Mouse (Mus musculus) lung, postnatal 4 days (tissue): ENCODE results near the gene Tbx5.
A peak's percentile ranks its signal among the peaks of the same experiment; 100 is the strongest.
"Not testable (repeated sequence)": the region's sequence is repeated elsewhere in the genome, so short reads cannot be mapped to it uniquely, and the experiment has no call there.

Experiments
- DNase-seq, 2 experiments: peaks; one replicate each; pipeline ENCODE4 v3.0.0; 2021

The Tbx5 gene

DNA sequence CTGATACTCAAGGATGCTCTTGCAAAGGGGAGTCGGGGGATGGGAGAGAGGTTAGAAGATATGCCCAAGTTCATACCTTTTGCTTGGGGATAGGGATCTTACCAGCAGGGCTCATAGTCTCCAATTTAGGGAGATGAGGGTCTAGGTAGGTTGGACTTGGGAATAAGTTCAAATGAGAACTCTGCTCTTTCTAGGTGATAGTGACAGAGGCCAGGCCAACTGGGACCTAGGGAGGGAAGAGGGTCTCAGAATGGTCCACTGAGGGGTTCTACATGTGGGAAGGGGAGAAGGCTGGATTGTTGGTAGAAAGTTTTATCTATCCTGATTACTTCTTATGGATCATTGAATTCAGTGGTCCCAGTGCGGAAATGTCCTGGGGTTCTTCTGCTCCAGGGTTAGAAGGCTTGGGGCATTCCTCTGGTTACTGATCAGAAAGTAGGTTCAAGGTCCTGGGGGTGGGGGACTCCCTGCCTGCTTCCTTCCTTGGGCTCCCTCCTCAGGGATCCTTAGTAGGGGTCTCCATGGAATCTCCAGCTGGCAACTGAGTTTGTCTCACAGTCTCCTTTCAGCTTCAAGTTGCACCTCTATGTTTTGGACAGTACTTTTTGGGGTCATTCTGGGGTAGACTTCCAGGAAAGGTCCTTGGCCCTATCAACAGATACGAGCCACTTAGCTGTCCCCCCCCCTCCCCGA lies 10.4 kb downstream of the Tbx5 start:
- no peak for DNase-seq

DNA sequence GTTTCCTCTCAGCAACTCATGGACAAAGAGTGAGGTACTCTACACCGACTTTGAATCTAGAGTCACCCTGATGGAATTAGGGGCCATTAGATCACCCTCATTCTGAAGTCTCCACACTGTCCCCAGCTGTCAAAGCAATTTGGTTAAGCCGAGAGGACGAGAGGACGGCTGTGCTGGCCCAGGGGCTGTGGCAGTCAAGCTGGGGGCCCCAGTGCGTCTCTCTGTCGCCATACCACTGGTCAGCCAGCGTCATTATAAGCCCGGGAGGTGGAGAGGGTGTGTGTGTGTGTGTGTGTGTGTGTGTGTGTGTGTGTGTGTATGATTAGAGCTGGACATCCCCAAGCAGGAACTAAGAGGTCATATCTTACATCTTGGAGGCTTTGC lies 10.9 kb downstream of the Tbx5 start:
- peak; percentile 44 to 79 for DNase-seq

DNA sequence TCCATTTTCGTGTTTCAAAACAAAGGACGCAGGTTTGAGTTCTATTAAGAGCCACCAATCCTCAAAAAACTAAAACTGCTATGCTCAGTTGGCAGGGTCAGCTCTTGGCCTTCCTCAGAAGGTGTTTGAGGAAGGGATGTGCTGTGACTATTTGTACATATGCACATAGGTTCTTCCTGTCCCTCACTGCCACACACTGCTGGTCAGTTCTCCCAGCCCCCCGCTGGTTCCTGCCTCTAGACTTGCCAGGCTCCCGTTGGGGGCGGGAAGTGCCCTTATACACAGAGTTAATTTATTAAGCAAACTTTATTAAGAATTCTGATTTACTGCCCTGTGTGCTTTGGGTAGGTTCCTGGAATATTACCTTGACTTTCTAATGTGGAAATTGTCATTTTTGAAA lies 11.9 kb downstream of the Tbx5 start:
- DNase-seq, result peak in 1 of 2 experiments; percentile 38

DNA sequence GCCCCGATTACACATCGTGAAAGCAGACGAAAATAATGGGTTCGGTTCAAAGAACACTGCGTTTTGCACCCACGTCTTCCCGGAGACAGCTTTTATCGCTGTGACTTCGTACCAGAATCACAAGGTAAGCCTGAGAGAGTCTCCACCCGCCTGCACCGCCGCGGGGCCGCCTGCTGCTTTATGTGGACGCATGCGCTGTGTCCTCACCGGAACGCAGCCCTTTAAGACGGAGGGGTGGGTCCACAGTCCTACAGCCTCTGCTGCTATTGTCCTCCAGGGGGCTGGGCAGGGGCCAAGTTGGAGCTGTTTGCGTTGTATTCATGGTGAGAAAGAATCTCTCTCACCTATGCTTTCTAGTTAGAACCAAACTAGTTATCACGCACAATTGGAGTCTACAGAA lies 12.5 kb downstream of the Tbx5 start:
- DNase-seq, result peak; percentile 54 to 75

DNA sequence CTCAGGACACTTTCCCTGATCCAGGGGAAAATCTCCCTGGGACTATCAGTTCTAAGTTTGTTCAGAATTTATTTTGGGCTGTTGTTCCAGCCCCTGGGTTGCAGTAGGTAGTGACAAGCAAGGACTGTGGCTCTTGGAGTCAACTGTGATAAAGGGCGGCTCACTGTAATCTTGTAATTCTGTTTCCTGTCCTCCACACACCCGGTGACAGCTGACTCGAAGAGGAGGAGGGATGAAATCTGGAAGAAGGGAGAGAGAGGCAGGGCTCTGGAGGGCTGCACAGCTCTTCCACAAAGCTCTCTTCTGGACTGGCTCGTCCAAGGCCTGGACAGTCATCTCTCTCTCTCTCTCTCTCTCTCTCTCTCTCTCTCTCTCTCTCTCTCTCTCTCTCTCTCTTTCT lies 24.6 kb downstream of the Tbx5 start:
- DNase-seq, result no peak

DNA sequence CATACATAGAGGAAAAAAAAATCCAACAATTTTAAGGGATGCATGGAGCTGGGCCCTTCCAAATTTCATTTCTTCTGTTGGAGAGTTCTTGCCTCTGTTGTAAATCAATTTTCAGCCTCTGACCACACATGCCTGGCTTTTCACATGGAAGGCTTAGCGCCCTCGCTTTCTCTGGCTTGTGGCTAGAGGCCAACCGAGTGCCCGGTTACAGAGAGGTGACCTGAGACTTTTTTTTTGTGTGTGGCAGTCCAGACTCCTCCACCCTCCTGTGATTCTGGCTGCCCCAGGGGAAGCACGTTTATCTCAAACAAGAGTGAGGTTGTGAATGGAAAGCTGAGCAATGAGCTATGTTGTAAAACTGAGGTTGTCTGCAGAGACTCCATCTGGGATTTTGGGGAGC lies 28.8 kb downstream of the Tbx5 start:
- DNase-seq, result no peak

DNA sequence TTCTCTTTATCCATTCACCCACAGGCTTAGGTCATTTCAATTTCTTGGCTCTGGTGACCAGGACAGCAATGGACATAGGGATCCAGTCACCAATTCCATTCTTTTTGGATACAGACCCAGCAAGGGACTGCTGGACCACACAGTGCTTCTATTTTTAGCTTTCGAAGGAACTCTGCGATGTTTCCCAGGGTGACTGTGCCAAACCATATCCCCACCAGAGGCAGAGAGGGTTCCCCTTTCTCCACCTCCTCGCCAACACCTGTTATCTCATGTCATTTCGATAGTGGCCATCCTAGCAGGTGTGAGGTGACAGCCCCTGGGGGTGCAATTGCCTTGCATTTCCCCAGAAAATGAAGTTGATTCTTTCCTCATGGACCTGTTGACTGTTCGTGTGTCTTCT lies 30.0 kb downstream of the Tbx5 start:
- no peak for DNase-seq

DNA sequence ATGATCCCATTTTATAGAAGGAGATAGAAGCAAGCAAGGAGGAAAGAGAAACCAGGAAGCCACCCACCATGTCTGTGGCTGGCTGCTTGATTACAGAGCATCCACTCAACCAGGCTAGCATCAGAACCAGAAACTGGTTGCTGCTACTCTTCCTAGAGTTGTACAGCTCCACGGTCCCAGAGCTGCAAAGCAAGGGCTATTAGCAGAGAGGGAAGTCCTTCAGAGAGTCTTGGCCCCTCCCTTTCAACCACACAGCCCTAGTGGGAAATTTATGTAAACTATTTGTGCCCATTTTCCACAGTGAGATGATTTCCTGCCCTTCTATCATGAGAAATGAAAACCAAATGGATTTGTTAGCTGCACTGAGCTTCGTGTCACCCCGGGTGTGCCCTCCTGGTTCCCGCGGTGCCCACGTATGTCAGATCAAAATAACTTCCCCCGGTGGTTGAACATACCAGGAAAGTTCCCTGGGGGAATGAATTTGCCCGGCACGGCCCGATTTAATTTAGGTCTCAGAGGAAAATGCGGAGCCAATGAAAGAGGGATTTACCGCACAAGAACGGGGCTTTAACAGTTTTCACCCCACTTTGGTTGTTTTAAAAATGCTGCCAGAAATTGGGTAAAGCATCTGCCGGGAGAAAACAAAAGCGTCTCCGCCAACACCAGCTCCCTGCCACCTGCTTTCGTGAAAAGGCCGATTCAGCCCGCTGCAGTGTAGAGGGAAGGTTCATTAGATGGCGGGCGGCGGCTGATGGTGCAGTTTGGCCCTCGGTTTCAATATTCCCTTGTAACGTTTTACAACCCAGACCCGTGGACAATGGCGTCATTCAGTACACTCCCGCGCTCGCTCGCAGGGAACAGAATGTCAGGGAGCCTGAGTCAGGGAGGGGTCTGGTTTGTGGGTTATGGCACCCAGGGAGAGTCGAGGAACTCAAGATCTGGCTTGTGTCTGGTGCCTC lies 34.1 kb downstream of the Tbx5 start:
- no peak for DNase-seq

DNA sequence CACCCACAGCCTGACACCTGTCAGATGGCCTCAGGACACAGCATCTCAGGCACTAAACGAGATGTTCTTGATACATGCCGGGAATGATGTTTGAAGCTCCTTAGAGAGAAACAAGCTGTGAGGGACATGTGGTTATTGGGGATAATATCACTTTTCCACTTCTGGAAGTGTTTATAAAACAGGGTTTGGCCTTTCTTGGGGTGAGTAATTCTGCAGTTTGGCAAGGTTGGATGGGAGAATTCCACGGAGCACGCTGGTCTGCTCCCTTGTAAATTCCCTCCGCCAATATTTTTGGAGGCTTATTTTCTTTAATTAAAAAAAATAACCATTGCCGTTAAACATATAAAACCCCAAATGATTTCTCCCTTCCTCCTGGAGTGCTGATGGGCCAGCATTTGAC lies 35.5 kb downstream of the Tbx5 start:
- no peak for DNase-seq

DNA sequence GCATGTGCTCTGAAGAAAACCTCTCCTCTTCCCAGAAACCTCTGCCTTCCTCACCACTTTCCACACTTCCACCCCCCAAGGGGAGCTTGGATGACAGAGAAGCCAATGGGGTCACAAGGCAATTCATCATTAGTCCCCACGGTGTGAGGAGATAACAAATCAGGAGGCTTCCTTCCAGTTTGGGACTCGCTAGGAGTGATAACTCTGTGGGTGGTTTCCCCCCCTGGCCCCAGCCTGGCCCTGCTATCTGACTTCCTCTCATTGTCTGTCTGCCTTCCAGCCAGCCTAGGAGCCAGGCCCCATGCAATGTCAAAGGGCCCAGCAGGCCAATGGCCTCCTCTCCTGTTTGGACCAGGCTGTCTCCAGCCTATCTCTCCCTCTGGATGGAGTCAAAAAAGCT lies 43.0 kb downstream of the Tbx5 start:
- no peak for DNase-seq

DNA sequence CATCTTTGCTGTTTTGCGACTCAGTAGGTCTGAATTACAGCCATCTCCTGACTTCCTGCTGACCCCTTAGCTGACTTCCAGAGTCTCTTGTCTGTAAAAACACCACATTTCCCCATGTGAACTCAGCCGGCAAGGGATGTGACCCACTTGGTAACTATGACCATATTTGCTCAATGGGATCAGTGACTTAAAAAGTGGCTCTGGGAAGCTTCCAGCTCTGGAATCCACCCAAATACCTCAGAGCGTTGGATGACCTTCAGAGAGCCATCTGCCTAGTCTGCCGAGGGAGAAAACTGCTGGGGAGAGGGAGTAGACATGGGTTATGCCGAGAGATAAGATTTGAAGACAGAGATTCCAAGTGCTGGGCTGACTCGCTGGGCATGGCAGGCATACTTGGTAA lies 44.7 kb downstream of the Tbx5 start:
- DNase-seq, result peak; percentile 65 to 69

DNA sequence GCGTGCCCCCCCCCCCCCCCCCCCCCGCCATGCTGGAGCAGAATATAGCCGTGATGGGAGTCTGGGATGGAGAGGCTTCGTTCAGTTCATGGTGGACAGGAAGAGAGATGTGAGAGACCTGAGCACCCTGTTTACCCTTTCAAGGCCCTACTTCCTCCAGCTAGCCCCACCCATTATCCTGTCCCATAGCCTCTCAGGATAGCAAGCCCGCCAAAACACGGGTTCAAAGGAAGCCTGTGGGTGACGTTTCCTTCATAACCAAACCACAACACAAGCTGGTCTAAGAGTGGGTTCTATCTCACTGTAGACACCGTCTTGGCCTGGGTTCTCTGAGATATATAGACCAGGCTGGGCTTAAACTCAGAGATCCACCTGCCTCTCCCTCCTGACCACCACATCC lies 53.1 kb downstream of the Tbx5 start:
- peak in 1 of 2 experiments; percentile 19 for DNase-seq

DNA sequence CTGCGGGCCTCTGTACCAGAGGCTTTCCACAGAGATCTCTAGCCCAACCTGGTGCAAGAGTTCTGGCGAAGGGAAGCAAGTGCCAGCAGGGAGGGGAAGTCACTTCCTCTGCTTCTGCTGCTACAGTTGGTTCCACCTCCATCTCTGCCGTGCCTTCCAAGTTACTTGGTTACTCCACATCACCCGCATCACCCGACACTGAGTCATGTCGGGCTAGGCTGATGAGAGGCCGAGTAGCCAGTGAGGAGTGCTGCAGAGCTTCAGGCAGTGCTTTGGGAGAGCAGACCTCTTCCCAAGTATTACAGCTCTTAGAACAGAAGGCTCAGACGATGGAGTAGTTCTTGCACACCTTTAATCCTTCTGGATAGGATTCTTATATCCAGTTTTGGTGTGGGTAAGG lies 54.9 kb downstream of the Tbx5 start:
- peak in 1 of 2 experiments; percentile 18 for DNase-seq

DNA sequence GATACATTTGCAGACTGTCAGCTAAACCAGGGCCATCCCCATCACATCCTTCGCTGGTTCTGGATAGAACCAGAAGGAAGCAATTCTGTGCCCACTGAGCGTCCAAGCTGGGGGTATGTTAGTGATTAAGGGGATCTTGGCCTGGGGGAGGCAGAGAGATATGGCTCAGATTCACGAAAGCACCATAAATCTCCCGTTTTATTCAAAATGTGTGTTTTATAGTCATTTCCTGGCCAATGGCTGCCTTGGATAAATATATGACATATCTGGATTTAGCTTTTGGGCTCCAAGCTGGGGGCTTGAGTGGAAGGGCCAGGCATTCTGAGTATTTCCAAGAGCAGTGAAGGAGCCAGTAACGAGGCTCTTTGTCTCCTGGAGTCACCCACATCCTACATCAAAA lies 59.5 kb downstream of the Tbx5 start:
- DNase-seq, result peak in 1 of 2 experiments; percentile 5

DNA sequence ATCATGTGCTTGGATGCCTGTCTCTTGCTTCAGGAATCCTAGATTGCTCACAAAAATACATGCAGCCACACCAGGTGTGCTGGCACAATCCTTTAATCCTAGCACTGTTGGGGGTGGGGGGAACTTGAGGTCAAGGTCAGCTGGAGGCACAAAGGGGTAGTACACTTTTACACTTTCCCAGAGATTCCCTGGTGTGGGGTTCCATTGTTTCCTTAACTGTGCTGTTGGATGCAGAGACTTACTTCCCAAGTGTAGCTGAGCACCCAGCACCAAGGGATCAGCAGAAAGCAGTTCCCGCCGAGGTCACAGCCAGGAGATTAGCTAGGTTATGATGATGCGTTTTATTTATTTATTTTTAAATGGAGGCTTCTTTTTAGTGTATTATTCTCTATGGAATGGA lies 60.6 kb downstream of the Tbx5 start:
- DNase-seq, result peak in 1 of 2 experiments; percentile 5

DNA sequence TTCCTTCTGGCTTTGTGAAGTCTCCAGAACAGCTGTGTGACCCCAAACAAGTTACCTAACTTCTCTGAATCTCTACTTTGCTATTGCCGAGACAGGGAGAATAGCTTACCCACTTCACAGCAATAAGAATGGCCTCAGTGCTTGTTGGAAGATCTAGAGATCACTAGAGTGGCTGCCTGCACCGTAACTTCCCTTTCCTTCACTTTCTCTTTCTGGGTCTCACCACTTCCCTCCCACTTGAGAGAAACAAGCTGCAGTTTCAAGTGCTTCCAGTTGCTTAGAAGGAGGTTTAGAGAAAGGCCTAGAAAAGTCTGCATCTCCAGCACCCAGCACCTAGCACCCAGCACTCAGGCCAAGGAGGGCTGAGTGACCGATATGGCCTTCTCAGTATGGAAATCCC lies 64.1 kb downstream of the Tbx5 start:
- DNase-seq, result no peak

DNA sequence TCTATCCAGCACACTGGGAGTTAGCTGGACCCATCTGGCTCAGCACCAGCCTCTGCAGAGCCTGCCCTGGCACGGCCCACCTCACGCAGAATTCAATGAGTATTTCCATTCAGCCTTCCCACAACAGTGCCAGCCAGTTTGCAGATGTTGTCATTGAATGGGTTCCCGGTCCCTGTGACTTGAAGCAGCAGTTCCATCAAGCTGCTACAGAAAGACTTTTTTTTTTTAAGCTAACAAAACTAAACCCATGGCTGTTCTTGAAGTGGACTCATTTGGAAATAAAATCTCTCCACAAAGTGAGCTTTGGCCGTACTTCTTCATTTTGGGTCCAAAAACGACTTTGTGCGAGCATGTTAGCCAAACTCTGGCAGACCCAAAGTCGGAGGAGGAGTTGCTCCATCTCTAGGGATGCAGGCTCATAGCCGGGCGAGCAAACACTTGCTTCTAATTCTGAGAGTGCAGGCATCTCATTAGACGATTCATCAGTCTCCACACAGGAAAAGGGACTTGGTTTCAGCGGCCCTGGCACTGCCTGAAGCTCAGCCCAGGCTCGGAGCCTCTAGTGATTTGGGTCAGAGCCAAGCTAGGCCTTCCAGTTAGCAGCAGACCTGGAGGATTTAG lies 84.2 kb downstream of the Tbx5 start:
- peak in 1 of 2 experiments; percentile 4 for DNase-seq

DNA sequence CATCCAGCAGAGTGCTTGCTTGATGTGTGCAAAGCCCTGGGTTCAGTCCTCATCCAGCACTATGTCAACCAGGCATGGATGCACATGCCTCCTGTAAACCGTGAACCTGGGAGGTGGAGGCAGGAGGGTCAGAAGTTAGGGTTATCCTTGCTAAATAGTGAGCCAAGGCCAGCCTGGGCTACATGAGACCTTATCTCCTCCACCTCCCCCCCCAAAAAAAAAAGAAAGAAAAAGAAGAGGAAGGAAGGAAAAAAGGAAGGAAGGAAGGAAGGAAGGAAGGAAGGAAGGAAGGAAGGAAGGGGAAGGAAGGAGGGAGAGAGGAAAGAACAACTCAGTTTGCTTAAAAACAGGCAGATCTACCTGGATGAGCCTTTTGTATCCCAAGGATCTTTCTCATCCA lies 85.9 kb downstream of the Tbx5 start:
- not testable (repeated sequence) for DNase-seq

DNA sequence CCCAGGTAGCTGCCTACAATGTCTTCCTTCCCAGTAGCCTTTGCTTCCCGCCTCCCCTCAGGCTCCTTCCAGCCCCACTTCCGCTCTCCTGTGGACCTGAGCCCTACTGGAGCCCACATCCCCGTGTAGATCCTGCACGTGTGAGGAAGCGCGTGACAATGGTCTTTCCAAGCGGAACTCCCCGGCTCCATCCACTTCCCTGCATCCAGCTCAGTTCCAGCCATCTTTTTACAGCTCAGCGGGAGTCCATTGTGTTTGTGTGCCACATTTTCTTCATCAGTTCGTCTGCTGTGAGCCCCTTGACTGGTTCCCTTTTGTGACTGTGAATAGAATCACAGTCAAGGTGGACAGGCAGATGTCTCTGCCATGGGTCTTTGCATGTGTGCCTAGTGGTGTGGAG lies 88.5 kb downstream of the Tbx5 start:
- DNase-seq, result no peak

DNA sequence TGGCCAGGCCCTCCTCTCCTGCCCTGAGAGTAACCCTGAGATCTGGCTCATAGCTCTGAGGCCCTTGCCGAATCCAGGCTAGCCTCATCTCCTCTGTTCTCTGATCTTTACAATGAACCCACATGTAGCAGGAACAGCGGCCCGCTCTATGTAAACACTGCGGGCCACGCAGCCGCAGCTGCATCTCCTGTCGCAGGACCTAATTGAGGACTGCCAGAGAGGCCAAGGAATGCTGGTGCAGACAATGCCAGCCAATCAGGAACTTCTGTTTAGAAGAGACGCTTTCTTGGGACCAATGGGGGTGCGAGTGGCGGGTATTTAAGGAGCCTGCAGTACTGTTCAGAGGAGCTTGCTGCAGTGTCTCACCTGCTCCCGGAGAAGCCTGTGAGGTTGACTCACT lies 89.8 kb downstream of the Tbx5 start:
- peak; percentile 10 to 51 for DNase-seq
